Mouse (Mus musculus) CH12.LX (cell line): ENCODE results near the gene Hs3st3a1.

Experiments used
- CTCF ChIP-seq, 2 experiments: IDR thresholded peaks in 1 of 2; conservative IDR thresholded peaks in 1 of 2; 2 replicates each; pipeline ENCODE4 v1.5.1; 2011 to 2012; ENCODE audit warnings: low read depth in 2 of 2, low read length in 2 of 2, improper control_type of control experiment in 1 of 2, inconsistent platforms in 1 of 2, mild to moderate bottlenecking in 1 of 2, moderate library complexity in 1 of 2
- EP300 ChIP-seq: IDR thresholded peaks from 2 replicates; pipeline ENCODE4 v1.6.1; 2011; ENCODE audit warnings: low read length, improper control_type of control experiment
- MEF2A ChIP-seq: IDR thresholded peaks from 2 replicates; pipeline ENCODE4 v1.6.1; 2014; ENCODE audit warnings: low read depth, mild to moderate bottlenecking, inconsistent platforms, low read length, improper control_type of control experiment, borderline replicate concordance
- MYC ChIP-seq: IDR thresholded peaks from 2 replicates; pipeline ENCODE4 v1.6.1; 2011; ENCODE audit warnings: low read depth, mild to moderate bottlenecking, improper control_type of control experiment, low read length
- POLR2A ChIP-seq: IDR thresholded peaks from 2 replicates; pipeline ENCODE4 v1.6.1; 2011; ENCODE audit warnings: low read depth, mild to moderate bottlenecking, improper control_type of control experiment, low read length
- UBTF ChIP-seq: IDR thresholded peaks from 2 replicates; pipeline ENCODE4 v1.6.1; 2012; ENCODE audit warnings: low read depth, mild to moderate bottlenecking, inconsistent platforms, low read length, improper control_type of control experiment, moderate library complexity
- USF1 ChIP-seq: IDR thresholded peaks from 2 replicates; pipeline ENCODE4 v1.6.1; 2014; ENCODE audit warnings: low read depth, mild to moderate bottlenecking, inconsistent platforms, low read length, improper control_type of control experiment
- ZC3H11A ChIP-seq: IDR thresholded peaks from 2 replicates; pipeline ENCODE4 v1.6.1; 2012; ENCODE audit warnings: low read depth, mild to moderate bottlenecking, inconsistent platforms, low read length, improper control_type of control experiment
- ZKSCAN1 ChIP-seq: IDR thresholded peaks from 2 replicates; pipeline ENCODE4 v1.6.1; 2012; ENCODE audit warnings: low read depth, inconsistent platforms, low read length, improper control_type of control experiment, borderline replicate concordance

GRCm38 (mm10) chr11:64549955-64550354 is 114.8 kb downstream of the Hs3st3a1 start:
- TF ChIP-seq CTCF (conservative IDR thresholded peaks at IDR 0.05 in 1 of 2, IDR thresholded peaks at IDR 0.05 in 1 of 2; ENCODE audit: low read depth in 2 of 2, low read length in 2 of 2) = no peak
- TF ChIP-seq MYC = no peak
- no peak for TF ChIP-seq EP300
- no peak for TF ChIP-seq USF1
- no peak for TF ChIP-seq MEF2A
- TF ChIP-seq ZKSCAN1 = no peak
- TF ChIP-seq UBTF = no peak
- TF ChIP-seq POLR2A = no peak
- TF ChIP-seq ZC3H11A = no peak
